Mouse (Mus musculus): ENCODE results near the gene Hist1h3i. TPM values are rescaled to one million over a fixed set of nuclear protein-coding genes. Genes with fewer than 3 reads are reported as not detected.
"Not testable (repeated sequence)": the region's sequence is repeated elsewhere in the genome, so short reads cannot be mapped to it uniquely, and the experiment has no call there.

Hist1h3i gene
- polyA plus RNA-seq, 1 experiment from 2014 or later: 32.1 TPM

GRCm38 (mm10) chr13:21749387-21750158 lies 33.6 kb downstream of the Hist1h3i start:
- peaks cover 37% of the 10 kb centered on the region for H3K4me1 ChIP-seq (replicated peaks)
- peak overlapping the region; percentile 76 for H3K9ac ChIP-seq
- WGBS: 6% methylated on average over 5 of the region's 5 CpGs
- H3K27me3 ChIP-seq: no peaks in the 10 kb centered on the region
- H3K9me3 ChIP-seq: no peaks in the 10 kb centered on the region
- peak overlapping the region; percentile 89 for H3K4me2 ChIP-seq
- H3K27ac ChIP-seq (replicated peaks): peak overlapping the region; percentile 90
- H3K4me3 ChIP-seq: peak overlapping the region; percentile 57
- ATAC-seq (ENCODE audit: low read depth): no peak
- H3K36me3 ChIP-seq: no peaks in the 10 kb centered on the region

GRCm38 (mm10) chr13:21745006-21745405 lies 38.2 kb downstream of the Hist1h3i start:
- Histone ChIP-seq H3K9me3 (no peaks in the 10 kb centered on the region), H3K4me3 (no peak overlapping the region), H3K4me2 (no peak overlapping the region), H3K36me3 (no peaks in the 10 kb centered on the region), H3K4me1 (replicated peaks) (peaks cover 23% of the 10 kb centered on the region), H3K27ac (replicated peaks) (no peak overlapping the region), H3K27me3 (no peaks in the 10 kb centered on the region), H3K9ac (no peak overlapping the region)
- no peak for ATAC-seq (ENCODE audit: low read depth)
- 86% methylated on average over 1 of the region's 1 CpGs for WGBS

GRCm38 (mm10) chr13:21734906-21735767 lies 48.0 kb downstream of the Hist1h3i start, which contains the start of gene Hist1h4j:
Hist1h4j (plus strand) TSS chr13:21735064.
- peak within 1 kb of the TSS; percentile 80 for H3K9ac ChIP-seq
- WGBS: under 1% methylated on average over 51 of the region's 56 CpGs
- not testable (repeated sequence) for H3K27me3 ChIP-seq, H3K36me3 ChIP-seq, H3K9me3 ChIP-seq
- peak within 1 kb of the TSS; percentile 54 for H3K4me3 ChIP-seq
- peak within 1 kb of the TSS; percentile 98 for H3K27ac ChIP-seq (replicated peaks)
- ATAC-seq (ENCODE audit: low read depth): peak; percentile 91
- H3K4me1 ChIP-seq (replicated peaks): peaks cover 36% of the 10 kb centered on the region
- peak within 1 kb of the TSS; percentile 65 for H3K4me2 ChIP-seq

- under 1% methylated on average over 21 of the region's 21 CpGs for WGBS
- ATAC-seq (ENCODE audit: low read depth): peak; percentile 86
- peak overlapping the region; percentile 98 for H3K27ac ChIP-seq (replicated peaks)
- peak overlapping the region; percentile 80 for H3K9ac ChIP-seq
- H3K4me3 ChIP-seq: peak overlapping the region; percentile 54
- H3K4me2 ChIP-seq: peak overlapping the region; percentile 65
- no peaks in the 10 kb centered on the region for H3K36me3 ChIP-seq
- H3K4me1 ChIP-seq (replicated peaks): peaks cover 36% of the 10 kb centered on the region
- no peaks in the 10 kb centered on the region for H3K9me3 ChIP-seq
- no peaks in the 10 kb centered on the region for H3K27me3 ChIP-seq
Observed at GRCm38 (mm10) chr13:21734010-21734905, 48.9 kb downstream of the Hist1h3i start.

DNA sequence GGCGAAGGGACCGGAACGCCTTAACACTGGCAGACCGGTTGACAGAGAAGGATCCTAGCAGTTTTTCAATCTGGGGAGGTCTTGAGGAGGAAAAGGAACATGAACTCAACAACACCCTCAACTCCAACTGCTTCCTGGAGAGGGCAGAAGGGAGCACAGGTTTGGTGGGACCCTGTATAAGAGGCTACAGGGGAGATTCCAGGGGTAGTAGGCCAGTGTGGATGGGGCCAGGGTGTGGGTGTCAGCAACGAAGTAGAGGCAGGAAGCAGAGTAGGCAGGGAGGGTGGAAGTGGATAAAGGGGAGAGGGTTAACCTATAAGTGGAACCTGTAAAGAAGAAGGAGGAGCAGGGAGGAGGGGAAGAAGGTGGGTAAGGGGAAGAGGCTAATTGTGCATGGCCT lies 49.7 kb downstream of the Hist1h3i start:
- Histone ChIP-seq H3K9ac (peak overlapping the region; percentile 80; the same call in 1 of the 2 replicates), H3K4me3 (no peak overlapping the region), H3K27me3 (no peaks in the 10 kb centered on the region)

More for the DNA sequence above, 49.7 kb downstream of the Hist1h3i start:
- H3K36me3 ChIP-seq: no peaks in the 10 kb centered on the region
- no peaks in the 10 kb centered on the region for H3K9me3 ChIP-seq
- ATAC-seq (ENCODE audit: low read depth): peak; percentile 45
- H3K4me1 ChIP-seq (replicated peaks): peaks cover 36% of the 10 kb centered on the region
- no peak overlapping the region for H3K4me2 ChIP-seq
- H3K27ac ChIP-seq (replicated peaks): peak overlapping the region; percentile 98
- 64% methylated on average over 5 of the region's 5 CpGs for WGBS

Small RNA genes lying within 50 kb of the gene (microRNA-seq; reads per million reads assigned to microRNA genes)
- gene Gm19658: not detected
- gene Gm44346: not detected
- gene Gm44454: not detected
- not detected for gene Gm44466

Other genes starting within 250 kb of the Hist1h3i start
- 0.13 and 0.32 TPM in 2 replicates for gene Olfr1366, start 240.6 kb downstream of the Hist1h3i start, polyA plus RNA-seq (2015; fragmentation: Nextera tagmentation; extraction: Ambion mirVana)
- not detected in 2 replicates for gene Olfr1535, start 223.5 kb downstream of the Hist1h3i start, polyA plus RNA-seq (2015; fragmentation: Nextera tagmentation; extraction: Ambion mirVana)
- gene Olfr1364, start 201.6 kb downstream of the Hist1h3i start, polyA plus RNA-seq (2015; fragmentation: Nextera tagmentation; extraction: Ambion mirVana): not detected in 2 replicates
- gene Olfr1362, start 169.3 kb downstream of the Hist1h3i start, polyA plus RNA-seq (2015; fragmentation: Nextera tagmentation; extraction: Ambion mirVana): not detected in 2 replicates
- 0.07 TPM in 1 of 2 replicates, not detected in the other for gene Olfr11, start 140.9 kb downstream of the Hist1h3i start, polyA plus RNA-seq (2015; fragmentation: Nextera tagmentation; extraction: Ambion mirVana)
- not detected in 2 replicates for gene Olfr1361, start 120.0 kb downstream of the Hist1h3i start, polyA plus RNA-seq (2015; fragmentation: Nextera tagmentation; extraction: Ambion mirVana)
- not detected in 2 replicates for gene Olfr1360, start 106.0 kb downstream of the Hist1h3i start, polyA plus RNA-seq (2015; fragmentation: Nextera tagmentation; extraction: Ambion mirVana)
- not detected in 2 replicates for gene Olfr1359, start 85.3 kb downstream of the Hist1h3i start, polyA plus RNA-seq (2015; fragmentation: Nextera tagmentation; extraction: Ambion mirVana)
- 1.4 and 1.5 TPM in 2 replicates for gene Hist1h2bl, start 67.2 kb downstream of the Hist1h3i start, polyA plus RNA-seq (2015; fragmentation: Nextera tagmentation; extraction: Ambion mirVana)
- gene Hist1h2ai, start 66.9 kb downstream of the Hist1h3i start, polyA plus RNA-seq (2015; fragmentation: Nextera tagmentation; extraction: Ambion mirVana): 5.9 TPM in 1 of 2 replicates, not detected in the other
- 2.7 and 3.3 TPM in 2 replicates for gene Hist1h3h, start 65.7 kb downstream of the Hist1h3i start, polyA plus RNA-seq (2015; fragmentation: Nextera tagmentation; extraction: Ambion mirVana)
- 1.2 and 1.4 TPM in 2 replicates for gene Hist1h2bm, start 61.3 kb downstream of the Hist1h3i start, polyA plus RNA-seq (2015; fragmentation: Nextera tagmentation; extraction: Ambion mirVana)
- gene Hist1h4j, start 48.3 kb downstream of the Hist1h3i start, polyA plus RNA-seq (2015; fragmentation: Nextera tagmentation; extraction: Ambion mirVana): 1.0 and 1.7 TPM in 2 replicates
- gene Hist1h4k, start 32.9 kb downstream of the Hist1h3i start, polyA plus RNA-seq (2015; fragmentation: Nextera tagmentation; extraction: Ambion mirVana): 0.84 and 3.9 TPM in 2 replicates
- 6.0 and 7.6 TPM in 2 replicates for gene Hist1h2ak, start 29.5 kb downstream of the Hist1h3i start, polyA plus RNA-seq (2015; fragmentation: Nextera tagmentation; extraction: Ambion mirVana)
- gene Hist1h2bn, start 29.2 kb downstream of the Hist1h3i start, polyA plus RNA-seq (2015; fragmentation: Nextera tagmentation; extraction: Ambion mirVana): 0.73 and 1.1 TPM in 2 replicates
- gene Hist1h1b, start 2.7 kb downstream of the Hist1h3i start, polyA plus RNA-seq (2015; fragmentation: Nextera tagmentation; extraction: Ambion mirVana): 3.2 and 5.8 TPM in 2 replicates
- not detected in 2 replicates for gene Hist1h2an, start 3.8 kb upstream of the Hist1h3i start, polyA plus RNA-seq (2015; fragmentation: Nextera tagmentation; extraction: Ambion mirVana)
- 0.52 and 1.4 TPM in 2 replicates for gene Hist1h2bp, start 4.1 kb upstream of the Hist1h3i start, polyA plus RNA-seq (2015; fragmentation: Nextera tagmentation; extraction: Ambion mirVana)
- gene Hist1h2bq, start 26.8 kb upstream of the Hist1h3i start, polyA plus RNA-seq (2015; fragmentation: Nextera tagmentation; extraction: Ambion mirVana): 4.3 and 4.4 TPM in 2 replicates
- gene Hist1h2ao, start 27.1 kb upstream of the Hist1h3i start, polyA plus RNA-seq (2015; fragmentation: Nextera tagmentation; extraction: Ambion mirVana): not detected in 2 replicates
- not detected in 2 replicates for gene Hist1h4m, start 28.4 kb upstream of the Hist1h3i start, polyA plus RNA-seq (2015; fragmentation: Nextera tagmentation; extraction: Ambion mirVana)
- 7.0 and 7.5 TPM in 2 replicates for gene Hist1h4n, start 48.8 kb upstream of the Hist1h3i start, polyA plus RNA-seq (2015; fragmentation: Nextera tagmentation; extraction: Ambion mirVana)
- gene Hist1h2ap, start 50.1 kb upstream of the Hist1h3i start, polyA plus RNA-seq (2015; fragmentation: Nextera tagmentation; extraction: Ambion mirVana): 641 and 649 TPM in 2 replicates
- gene Hist1h2br, start 50.4 kb upstream of the Hist1h3i start, polyA plus RNA-seq (2015; fragmentation: Nextera tagmentation; extraction: Ambion mirVana): 3.9 and 5.2 TPM in 2 replicates
- gene Zfp184, start 161.7 kb upstream of the Hist1h3i start, polyA plus RNA-seq (2015; fragmentation: Nextera tagmentation; extraction: Ambion mirVana): 16.0 and 16.3 TPM in 2 replicates
- not detected in 2 replicates for gene Pom121l2, start 197.8 kb upstream of the Hist1h3i start, polyA plus RNA-seq (2015; fragmentation: Nextera tagmentation; extraction: Ambion mirVana)
- gene Prss16, start 226.4 kb upstream of the Hist1h3i start, polyA plus RNA-seq (2015; fragmentation: Nextera tagmentation; extraction: Ambion mirVana): 0.17 and 0.18 TPM in 2 replicates